Mouse (Mus musculus) granulocyte monocyte progenitor cell, adult 5-6 weeks (primary cell): Measurements from ENCODE around the gene Rpl27. TPM values are rescaled to one million over a fixed set of nuclear protein-coding genes. Genes with fewer than 3 reads are reported as not detected.
A peak's percentile ranks its signal among the peaks of the same experiment; 100 is the strongest.
"Not testable (repeated sequence)": the region's sequence is repeated elsewhere in the genome, so short reads cannot be mapped to it uniquely, and the experiment has no call there.

ENCODE experiments used
- ATAC-seq: replicated peaks from 2 replicates; pipeline ENCODE4 v1.8.0; 2016; ENCODE audit warnings: mild to moderate bottlenecking, moderate TSS enrichment, inconsistent platforms; ENCODE audit not compliant: poor library complexity, severe bottlenecking
- total RNA-seq, 2 experiments: library from RNA; stranded (forward) in 1 of 2; stranded (reverse) in 1 of 2; fragments of 200-712, 200-1000 nt in 1 of 2; fragments of >200 nt in 1 of 2; fragmentation: Nextera tagmentation in 1 of 2; gene quantifications; 2 replicates each; pipeline ENCODE4 v1.2.3; 2014 to 2017

Gene Rpl27
- total RNA-seq, 2 experiments from 2014 or later: 795 to 1,057 TPM

GRCm38 (mm10) chr11:101446860-101447259 is 4.8 kb downstream of the Rpl27 start:
- ATAC-seq: not testable (repeated sequence)

- ATAC-seq: no peak
Observed at GRCm38 (mm10) chr11:101447786-101448185, 5.7 kb downstream of the Rpl27 start.

- peak; percentile 89 for ATAC-seq
Observed at GRCm38 (mm10) chr11:101448274-101448746, 6.2 kb downstream of the Rpl27 start, which contains the start of gene Ifi35. Ifi35 (plus strand) TSS chr11:101448407.

GRCm38 (mm10) chr11:101448899-101449298 is 6.8 kb downstream of the Rpl27 start:
- ATAC-seq: peak; percentile 28

GRCm38 (mm10) chr11:101449596-101449995 is 7.5 kb downstream of the Rpl27 start:
- not testable (repeated sequence) for ATAC-seq

GRCm38 (mm10) chr11:101450394-101450793 is 8.3 kb downstream of the Rpl27 start:
- ATAC-seq: peak; percentile 49

- no peak for ATAC-seq
Observed at GRCm38 (mm10) chr11:101451536-101451935, 9.4 kb downstream of the Rpl27 start.

GRCm38 (mm10) chr11:101452093-101452774 is 10.1 kb downstream of the Rpl27 start:
- no peak for ATAC-seq

- no peak for ATAC-seq
Observed at GRCm38 (mm10) chr11:101454702-101455101, 12.6 kb downstream of the Rpl27 start.

GRCm38 (mm10) chr11:101455627-101456026 is 13.5 kb downstream of the Rpl27 start:
- ATAC-seq: no peak

- no peak for ATAC-seq
Observed at GRCm38 (mm10) chr11:101457631-101458030, 15.5 kb downstream of the Rpl27 start.

- ATAC-seq: no peak
Observed at GRCm38 (mm10) chr11:101458217-101458616, 16.1 kb downstream of the Rpl27 start.

- no peak for ATAC-seq
Observed at GRCm38 (mm10) chr11:101459716-101460115, 17.6 kb downstream of the Rpl27 start.

- no peak for ATAC-seq
Observed at GRCm38 (mm10) chr11:101460321-101460720, 18.2 kb downstream of the Rpl27 start.

- ATAC-seq: no peak
Observed at GRCm38 (mm10) chr11:101462141-101462540, 20.0 kb downstream of the Rpl27 start.

- peak; percentile 23 for ATAC-seq
Observed at GRCm38 (mm10) chr11:101462583-101463440, 20.7 kb downstream of the Rpl27 start.

GRCm38 (mm10) chr11:101464211-101465100 is 22.4 kb downstream of the Rpl27 start, which contains the start of gene Rnd2:
Rnd2 (plus strand) TSS chr11:101464999.
- peak; percentile 13 for ATAC-seq

GRCm38 (mm10) chr11:101465101-101465868 is 23.2 kb downstream of the Rpl27 start:
- peak; percentile 26 for ATAC-seq

- peak; percentile 37 for ATAC-seq
Observed at GRCm38 (mm10) chr11:101465869-101466551, 23.9 kb downstream of the Rpl27 start, which contains the start of gene Vat1. Vat1 (minus strand) TSS chr11:101466230.
